Mouse (Mus musculus) right cerebral cortex, postnatal 25 days (tissue): ENCODE results near the gene Rnase13.

Experiments
- DNase-seq: peaks from one replicate; pipeline ENCODE4 v3.0.0; 2022

The Rnase13 gene

DNA sequence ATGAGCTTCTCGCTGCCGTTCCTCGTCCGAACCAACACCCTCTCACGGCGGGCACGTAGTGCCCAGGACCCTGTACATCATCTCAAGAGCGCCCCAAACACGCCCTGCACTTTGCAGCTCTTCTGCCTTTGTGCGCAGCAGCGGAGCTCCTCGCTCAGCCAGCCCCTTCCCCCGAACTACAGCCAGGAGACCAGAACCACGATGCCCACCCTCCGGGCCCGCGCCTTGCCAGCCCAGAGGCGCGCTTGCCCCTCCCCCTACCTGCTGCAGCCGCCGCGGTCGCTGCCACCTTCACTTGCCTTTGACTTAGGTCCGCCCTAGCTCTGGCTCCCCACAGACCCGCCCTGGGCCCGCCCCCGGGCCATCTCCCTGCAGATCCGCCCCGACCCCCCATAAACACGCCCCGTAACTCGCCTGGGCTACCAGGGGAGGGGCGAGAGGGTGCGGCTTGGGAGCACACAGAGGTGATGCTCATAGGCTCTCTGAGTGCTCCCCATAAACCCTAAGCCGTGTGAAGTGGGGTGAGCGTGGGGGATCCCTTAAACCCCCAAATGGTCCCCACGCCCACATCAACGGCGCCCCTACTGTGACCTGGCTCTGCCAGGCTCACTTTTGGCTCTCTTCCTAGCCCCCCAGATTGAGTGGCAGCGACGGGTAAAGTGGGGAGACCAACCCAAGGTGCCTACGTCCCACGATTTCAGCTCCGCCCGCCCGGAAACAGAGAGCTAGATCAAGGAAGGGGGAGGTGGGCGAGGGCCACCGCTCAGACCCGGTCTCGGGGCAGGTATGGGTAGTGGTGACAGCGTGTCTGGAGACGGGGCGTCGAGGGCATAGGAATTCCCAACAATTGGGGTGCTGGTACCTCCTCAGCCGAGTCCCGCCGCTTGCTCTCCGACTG is 9.3 kb downstream of the Rnase13 start:
- DNase-seq, result peak; percentile 62

DNA sequence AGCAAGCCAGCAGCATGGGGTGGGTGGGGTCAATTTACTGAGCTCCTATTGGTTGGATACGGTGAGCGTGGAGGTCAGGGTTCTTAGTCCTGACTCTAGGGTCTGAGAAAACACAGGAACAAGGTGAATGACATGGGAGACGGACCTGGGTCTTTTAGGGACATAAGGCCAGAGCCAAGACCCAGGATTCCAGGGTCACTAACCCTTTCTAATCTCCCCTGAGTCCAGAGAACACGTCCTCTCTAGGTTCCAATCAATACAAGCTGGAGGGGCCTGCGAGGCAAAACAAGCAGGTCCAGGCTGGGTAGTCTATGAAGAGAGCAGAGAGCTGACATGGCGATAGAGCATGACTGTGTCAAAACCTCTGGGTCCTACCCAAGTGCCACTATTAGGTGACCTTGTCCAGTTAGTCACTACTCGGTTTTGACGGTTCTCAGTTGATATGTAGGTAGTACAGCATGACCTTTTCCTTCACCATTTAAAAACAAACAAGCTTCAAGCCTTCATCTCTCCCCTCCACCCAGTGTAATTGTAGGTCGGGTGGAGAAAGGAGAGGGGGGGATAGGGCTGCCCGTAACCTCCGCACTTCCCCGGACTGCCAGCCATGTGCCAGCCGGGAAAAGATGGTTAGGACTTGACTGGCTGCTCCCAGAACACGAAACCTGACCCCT is 10.0 kb downstream of the Rnase13 start:
- DNase-seq, result no peak

DNA sequence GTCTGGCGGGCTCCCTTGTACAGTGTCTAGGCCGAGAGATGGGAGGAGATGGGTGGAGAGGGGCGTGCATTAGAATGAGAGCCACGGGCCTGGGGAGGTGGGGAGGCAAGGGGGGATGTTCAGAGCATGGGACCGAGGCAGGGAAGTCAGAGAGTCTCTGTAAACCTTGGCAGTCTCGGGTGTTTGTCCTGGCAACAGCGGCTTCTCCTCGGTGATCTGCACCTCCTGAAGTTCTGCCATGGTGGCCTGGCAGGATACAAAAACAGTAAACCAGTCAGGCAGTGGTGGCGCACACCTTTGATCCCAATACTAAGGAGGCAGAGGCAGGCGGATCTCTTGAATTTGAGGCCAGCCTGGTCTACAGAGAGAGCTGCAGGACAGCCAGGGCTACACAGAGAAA is 11.3 kb downstream of the Rnase13 start:
- no peak for DNase-seq

DNA sequence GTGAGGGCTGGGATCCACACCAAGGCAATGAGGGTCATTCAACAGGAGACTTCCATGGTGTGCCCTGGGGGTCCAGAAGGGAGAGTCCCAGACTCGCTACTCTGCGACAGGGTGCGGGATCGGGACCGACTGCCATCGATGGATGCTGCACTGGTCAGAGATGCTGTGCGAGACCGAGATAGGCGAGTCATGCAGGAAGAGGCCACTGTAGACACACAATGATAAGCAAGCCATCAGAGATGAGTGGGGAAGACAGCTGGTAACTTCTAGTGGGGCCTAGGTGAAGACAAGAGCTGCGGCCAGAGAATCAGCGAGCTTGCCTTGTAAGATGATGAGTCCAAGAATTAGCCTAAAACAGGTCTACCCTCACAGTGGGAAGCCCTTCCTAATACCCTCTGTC is 16.5 kb downstream of the Rnase13 start:
- DNase-seq, result no peak

DNA sequence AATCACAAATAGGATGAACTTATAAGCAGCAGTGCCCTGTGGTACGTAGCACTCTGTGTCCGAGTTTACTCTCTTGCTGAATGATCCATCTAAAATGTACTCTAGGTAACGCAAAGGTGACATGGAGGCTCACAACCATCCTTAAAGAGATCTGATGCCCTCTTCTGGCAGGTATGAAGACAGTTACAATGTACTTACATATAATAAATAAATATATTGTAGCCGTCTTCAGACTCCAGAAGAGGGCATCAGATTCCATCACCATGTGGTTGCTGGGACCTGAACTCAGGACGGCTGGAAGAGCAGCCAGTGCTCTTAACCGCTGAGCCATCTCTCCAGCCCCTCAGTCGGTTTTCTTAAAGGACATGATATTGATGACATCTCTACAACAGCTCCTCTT is 17.9 kb downstream of the Rnase13 start:
- no peak for DNase-seq

DNA sequence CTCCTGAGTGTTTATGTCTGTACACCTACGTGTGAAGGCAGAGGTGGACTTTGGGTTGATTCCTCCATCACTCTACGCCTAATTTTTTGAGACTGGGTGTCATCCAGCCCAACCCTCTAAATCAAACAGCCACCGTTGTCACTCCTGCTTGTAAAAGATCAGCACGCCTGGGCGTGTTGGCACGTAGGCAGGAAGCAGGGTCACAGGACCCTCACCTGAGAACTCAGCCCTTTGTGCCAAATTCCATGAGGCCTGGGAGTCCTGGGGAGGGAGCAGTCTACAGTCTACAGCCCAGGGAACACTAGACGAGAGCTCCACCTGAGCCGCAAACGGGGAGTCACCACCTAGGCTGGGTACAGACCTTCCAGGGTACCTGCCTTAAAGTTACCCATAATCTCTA is 18.8 kb downstream of the Rnase13 start:
- DNase-seq, result no peak

DNA sequence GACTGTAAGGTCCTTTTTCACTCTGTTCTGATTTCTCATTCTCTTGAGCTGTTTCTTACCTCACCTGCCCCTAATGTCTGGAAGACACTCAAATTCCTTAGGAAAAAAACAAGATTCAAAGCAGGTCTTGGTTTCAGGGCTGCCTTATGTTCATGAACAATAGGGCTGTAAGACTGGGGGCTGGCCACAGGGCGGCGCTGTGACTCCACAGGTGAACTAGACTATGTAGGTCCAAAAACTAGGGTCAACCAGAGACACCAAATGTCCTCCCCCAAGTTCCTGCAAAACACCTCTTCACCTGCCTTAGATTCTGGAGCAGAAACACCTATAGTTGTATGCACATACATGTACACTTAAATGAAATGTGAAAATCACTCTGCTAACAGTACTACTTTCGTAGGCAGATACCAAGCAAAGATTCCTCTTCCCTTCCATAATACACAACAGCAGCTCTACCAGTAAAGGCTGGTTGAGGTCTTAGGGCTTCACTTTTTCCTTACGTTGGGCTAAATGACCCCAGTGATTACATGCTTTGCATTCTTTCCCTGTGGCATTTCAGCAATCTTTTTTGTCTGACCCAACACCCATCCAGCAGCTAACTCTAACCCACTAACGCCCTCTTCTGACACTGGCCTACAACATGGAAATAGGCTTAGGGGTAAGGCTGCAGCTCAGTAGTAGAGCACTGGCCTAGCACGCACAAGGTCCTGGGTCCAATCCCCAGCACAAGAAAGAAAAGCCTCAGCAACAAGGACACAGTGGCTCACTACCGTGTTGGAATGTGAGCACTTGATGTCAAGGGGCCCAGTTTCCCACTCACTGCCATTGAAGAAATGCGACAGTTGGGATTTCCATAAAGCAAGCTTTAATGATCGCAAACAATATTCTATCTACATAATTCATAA is 19.5 kb downstream of the Rnase13 start:
- DNase-seq, result peak; percentile 65

DNA sequence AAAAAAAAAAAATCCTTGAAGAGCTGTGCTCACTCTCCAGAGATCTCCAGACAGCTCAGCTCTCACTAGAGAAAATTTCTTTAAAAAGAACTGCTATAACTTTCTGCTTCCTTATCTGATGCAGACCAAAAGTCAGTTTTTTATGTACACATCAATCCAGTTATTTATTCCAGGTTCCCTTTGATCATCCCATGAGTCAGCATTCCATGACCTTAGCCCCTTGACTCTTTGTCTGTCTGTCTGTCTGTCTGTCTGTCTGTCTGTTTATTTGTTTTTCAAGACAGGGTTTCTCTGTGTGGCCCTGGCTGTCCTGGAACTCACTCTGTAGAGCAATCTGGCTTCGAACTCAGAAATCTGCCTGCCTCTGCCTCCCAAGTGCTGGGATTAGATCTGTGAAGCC is 23.2 kb downstream of the Rnase13 start:
- no peak for DNase-seq

DNA sequence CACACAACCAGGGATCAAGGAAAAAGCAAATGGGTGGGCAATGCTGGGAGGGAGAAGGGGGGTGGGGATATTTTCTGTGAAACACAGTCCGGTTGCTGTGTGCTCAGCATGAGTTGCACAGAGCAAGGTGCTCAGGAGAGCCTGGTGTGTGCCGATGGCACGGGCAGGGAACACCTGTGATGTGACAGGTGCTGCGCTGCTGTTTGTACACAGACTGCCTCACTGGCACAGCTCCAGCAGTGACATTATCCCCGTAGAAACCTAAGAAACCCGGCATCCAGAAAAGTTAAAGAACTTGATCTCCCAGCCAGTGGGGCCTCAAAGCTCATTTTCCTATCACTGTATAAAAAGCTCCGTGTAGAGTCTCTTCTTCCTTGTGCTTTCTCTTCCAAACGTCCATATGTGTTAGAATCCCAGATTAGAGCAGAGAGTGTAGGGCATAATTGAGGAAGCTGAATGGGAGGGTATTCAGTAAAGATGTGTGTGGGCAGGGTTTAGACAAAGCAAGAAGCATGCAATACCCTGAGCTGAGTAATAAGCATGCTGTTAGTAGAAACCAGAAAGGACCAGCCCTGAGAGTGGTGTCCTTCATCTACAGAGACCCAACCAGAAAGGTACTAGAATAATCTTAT is 25.9 kb downstream of the Rnase13 start:
- no peak for DNase-seq

DNA sequence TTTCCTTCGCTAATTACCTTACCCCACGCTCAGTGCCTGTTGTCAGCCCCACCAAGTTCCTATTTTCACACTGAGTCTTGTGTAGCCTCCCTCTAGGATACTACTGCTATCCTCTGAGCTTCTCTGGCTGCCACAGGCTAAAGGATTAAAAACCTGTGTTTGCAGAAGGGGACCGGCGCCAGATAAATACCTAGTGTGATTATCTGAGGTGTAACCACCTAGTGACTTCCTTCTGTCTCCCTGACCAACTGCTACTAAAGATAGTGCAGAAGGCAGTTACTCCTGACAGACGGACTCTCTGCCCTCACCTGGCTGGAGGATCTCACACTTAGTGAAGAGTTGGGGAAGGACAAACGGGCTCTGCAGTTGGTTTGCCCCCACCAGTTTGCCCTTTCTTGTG is 26.6 kb downstream of the Rnase13 start:
- DNase-seq, result no peak

DNA sequence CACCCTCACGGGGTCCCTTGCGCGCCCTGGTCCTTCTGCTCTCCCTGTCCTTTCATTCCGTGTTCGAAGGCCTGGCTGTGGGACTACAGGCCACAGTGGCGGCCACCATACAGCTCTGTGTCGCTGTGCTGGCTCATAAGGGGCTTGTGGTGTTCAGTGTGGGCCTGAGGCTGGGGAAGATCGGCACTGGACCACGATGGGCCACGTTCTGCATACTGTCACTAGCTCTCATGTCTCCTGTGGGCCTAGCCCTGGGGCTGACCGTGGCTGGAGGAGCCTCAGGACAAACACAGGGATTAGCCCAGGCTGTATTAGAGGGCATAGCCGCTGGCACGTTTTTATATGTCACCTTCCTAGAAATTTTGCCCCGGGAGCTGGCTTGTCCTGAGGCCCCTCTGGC is 27.5 kb downstream of the Rnase13 start:
- DNase-seq, result no peak

DNA sequence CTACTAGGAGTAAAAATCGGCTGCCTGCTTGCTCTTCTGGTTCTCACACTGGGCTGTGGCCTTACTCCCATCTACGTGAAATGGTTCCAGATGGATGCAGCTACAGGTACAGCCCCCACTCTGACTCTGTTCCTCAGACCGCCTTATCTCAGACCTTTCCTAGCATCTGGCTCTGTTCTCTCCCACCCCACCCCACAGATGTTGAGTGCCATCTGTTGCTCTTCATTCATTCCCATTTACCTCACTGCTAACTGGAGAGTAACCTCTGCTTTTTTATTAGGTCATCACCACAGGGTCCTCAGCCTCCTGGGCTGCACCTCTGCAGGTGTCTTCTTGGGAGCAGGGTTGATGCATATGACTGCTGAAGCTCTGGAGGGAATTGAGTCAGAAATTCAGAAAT is 28.8 kb downstream of the Rnase13 start:
- no peak for DNase-seq

DNA sequence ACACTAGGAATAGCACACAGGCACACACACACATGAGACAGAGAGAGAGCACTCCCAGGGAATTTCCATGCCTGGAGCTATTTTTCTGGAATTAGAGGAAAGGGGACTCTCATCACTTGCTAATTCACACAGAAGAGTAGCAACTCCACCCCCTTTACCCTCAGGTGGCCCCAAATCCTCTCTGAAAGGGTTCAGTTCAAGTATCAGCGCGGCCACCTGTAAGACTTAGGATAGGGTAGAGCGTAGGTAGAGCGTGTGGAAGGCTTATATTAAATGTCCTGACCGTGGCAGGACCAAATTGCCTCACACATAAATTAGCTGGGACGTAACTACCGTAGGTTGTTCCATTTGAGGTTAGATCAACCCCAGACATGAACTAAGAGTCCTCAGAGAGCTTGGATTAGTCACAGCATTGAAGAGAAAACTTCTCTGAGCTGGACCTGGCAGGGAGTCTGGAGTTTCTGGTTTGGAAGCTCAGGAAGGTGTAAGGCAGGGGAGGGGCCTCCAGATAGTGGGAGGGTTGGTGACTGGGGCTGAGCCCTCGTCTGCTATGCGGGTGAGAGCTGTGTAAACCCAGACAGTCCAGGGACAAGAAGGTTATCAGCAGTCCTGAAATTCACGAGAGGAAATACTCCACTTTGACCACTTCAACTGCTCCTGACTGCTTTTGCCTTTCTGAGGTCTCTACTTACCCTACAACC is 29.3 kb downstream of the Rnase13 start:
- DNase-seq, result no peak

DNA sequence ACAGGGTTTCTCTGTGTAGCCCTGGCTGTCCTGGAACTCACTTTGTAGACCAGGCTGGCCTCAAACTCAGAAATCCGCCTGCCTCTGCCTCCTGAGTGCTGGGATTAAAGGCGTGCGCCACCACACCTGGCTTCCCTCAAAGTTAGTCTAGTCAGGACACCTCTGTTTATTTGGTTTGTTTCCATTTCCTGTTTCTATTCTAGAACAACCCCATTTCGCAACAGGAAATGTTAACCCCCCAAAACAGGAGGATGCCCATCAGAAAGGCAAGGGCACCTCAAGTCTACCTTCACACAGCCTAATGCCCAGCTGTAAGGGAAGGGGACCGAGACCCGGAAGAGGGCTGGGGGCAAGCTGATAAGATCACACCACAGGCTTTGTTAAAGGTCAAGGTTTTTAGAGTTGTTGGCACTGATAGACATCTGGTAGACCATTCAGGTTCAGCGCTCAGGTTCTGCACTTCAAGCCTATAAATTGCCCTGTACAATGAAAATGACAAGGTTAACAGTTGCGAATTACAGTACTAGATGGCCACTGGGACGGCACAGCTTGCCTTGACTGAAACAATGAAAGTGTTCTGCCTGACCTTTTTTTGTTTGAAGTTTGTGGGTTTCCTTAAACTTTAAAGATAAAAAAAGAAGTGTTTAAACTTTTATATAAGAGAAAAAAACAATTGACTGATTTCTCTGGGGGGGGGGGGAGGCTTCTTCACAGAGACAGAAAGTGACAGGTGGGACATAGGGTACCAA is 30.2 kb downstream of the Rnase13 start, which contains the start of gene Slc39a2:
Gene Slc39a2, plus strand, starts transcription at position 699 of the 749 bp plus-strand sequence.
- no peak for DNase-seq

DNA sequence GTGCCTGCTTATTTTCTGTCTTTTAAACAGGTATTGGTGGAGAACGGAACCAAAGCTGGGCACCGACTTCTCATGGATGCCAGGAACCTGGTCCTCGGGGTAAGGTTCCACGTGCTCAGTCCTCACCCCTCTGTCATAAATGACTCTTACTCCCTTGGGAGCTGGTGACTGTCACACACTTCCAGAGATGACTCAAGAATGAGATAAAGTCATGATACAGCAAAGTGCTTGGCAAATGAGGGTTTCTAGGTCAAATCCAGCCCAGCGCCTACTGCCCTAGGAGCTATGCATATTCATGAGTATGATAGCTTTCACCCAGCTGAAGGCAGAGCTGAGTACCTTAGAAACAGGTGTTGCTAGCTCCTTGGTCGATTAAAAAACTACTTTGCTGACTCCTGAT is 32.7 kb downstream of the Rnase13 start:
- DNase-seq, result no peak

DNA sequence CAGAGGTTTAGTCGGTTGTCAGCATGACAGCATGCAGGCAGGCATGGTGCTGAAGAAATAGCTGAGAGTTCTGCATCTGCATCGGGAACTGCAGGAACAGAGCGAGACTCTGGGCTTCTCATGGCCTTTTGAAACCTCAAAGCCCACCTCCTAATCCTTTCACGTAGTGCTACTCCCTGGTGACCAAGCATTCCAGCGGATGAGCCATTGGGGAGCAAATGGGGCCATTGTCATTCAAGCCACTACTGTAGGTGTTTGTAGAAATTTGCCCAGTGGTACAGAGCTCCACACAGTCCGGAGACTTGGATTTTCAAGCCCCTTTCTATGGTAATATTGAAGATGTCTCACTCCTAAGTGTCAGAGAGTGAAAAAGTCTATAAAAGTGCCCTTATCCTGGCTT is 36.5 kb downstream of the Rnase13 start:
- no peak for DNase-seq

DNA sequence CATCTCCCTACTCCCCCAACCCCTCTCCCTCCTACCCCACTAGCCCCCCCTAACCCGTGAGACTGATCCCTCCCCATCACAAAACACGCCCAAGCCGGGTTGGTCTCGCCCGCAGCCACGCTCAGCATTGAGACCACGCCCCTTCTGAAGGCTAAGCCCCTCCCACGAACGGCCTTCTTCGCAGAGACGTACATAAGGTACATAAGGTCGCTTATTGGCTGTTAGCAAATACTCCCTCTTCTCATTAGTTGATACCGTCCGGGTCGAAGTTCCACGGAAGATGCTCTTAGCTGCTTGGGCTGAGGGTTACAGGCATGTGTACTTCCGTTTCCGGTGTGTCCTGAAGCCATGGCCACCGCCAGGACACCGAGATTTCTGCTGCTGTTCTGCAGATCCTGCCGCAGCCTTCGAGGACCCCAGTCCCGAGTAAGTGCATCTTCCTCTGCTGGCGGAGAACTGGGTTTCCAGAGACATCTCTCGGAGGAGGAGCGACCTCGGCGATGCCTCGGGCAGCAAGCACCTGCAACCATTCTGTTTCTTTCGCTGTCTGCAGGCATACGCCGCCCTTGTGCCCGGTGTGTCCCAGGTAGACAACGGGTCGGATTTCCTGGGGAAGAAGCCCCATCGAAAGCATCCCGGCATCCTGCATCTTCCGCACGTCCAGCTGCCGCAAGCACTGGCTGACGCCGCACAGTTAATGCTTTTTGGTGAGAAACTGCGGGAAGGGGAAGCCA is 37.8 kb downstream of the Rnase13 start, which contains the start of gene Mettl17:
Gene Mettl17, plus strand, starts transcription at position 245 of the 734 bp plus-strand sequence.
- peak; percentile 90 for DNase-seq

DNA sequence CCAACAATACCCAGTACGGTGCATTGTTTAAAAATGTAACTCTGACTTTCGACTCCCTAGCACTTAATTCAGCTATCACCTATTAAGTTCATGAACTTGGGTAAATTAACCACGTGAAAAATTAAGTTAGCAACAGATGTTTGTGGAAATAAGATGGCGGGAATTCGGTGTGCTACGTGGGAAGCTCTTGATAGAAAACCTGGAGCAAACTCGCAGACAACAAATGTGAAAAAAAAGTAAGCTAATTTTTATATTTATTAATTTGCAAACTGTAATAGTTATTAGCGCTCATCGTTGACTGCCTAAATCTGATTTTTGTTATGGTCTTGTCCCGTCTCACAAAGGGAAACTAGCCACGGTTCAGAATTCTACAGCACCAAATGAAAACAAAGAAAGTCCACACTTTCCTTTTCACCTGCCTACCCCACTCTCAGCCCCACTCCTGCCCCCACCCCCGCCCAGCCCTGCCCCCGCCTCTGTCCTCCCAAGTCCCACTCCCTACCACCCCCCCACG is 38.5 kb downstream of the Rnase13 start:
- DNase-seq, result no peak

DNA sequence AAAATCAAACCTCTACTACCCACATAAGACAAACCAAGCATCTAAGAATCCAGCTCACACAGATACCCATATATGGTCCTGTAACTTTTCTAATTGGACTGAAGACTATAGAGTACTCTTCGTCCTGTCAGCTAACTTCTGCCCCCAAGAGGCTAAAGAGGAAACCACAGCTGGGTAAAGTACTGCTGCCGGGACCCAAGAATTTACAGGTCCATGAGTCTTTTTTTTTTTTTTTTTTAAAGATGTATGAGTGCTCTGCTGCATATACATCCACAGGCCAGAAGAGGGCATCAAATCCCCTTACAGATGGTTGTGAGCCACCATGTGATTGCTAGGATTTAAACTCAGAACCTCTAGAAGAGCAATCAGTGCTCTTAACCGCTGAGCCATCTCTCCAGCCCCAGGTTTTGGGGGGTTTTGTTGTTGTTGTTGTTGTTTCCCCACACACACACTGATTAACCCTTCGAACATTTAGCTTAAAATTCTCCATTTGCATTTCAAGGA is 39.0 kb downstream of the Rnase13 start:
- DNase-seq, result peak; percentile 44

DNA sequence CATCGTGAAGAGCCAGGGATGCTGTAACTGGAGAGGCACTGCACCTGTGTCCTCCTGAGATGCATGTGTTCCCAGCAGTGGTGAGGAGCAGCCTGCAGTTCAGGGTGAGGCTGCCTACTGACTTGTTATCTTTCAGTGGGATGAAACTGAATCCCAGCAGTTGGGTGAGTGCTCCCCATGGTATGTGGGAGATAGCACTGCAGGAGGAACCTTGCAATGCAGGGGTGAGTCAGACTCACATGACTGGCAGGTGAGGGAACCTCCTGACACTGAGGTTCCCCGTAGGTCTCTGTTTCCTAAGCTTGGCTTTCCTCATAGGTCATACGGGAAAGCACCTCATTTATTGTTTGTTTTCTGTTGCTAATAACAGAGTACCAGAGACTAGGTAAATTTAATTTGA is 45.1 kb downstream of the Rnase13 start:
- no peak for DNase-seq
